Mouse (Mus musculus): ENCODE data around the gene Phpt1.

- TF ChIP-seq CTCF (IDR thresholded peaks at IDR 0.05; ENCODE audit: borderline replicate concordance, extremely low read depth, insufficient read depth, insufficient read length): no peak
- TF ChIP-seq POLR2A (IDR thresholded peaks at IDR 0.05; ENCODE audit: borderline replicate concordance, extremely low read depth, insufficient read depth, insufficient read length, poor library complexity, severe bottlenecking): no peak
These were observed 34.5 kb downstream of the Phpt1 start for GRCm38 (mm10) chr2:25540541-25540948.

Data from brain, embryonic 14.5 days (tissue).